Mouse (Mus musculus) embryonic facial prominence, embryonic 11.5 days (tissue): ENCODE measurements at regions not wholly inside any gene's neighbourhood (a gene's known extent, or its start where the extent isn't known, plus 50 kb on each side); places are given as distances from the start of the nearest gene placed in this dataset.

Source experiments
- ATAC-seq: fragments of 200-750 bp; cut with Nextera tagmentation; replicated peaks from 2 replicates; pipeline ENCODE4 v1.8.0; 2017; ENCODE audit warnings: low read depth; ENCODE audit not compliant: insufficient number of reproducible peaks, low FRiP score, low TSS enrichment
- DNase-seq: peaks from one replicate; pipeline ENCODE4 v3.0.0-alpha.2; 2015; ENCODE audit warnings: low spot score
- H3K27ac ChIP-seq: fragments of 300-500 bp; sonication (generic); replicated peaks from 2 replicates; pipeline ENCODE4 v1.5.1; 2014; ENCODE audit warnings: mild to moderate bottlenecking, low read depth, low read length, control low read depth
- H3K27me3 ChIP-seq: fragments of 300-500 bp; sonication (generic); 2 replicates; pipeline ENCODE4 v1.6.1; 2014; ENCODE audit warnings: mild to moderate bottlenecking, low read length, moderate library complexity, mixed read lengths; ENCODE audit not compliant: control insufficient read depth, insufficient read depth
- H3K36me3 ChIP-seq: fragments of 300-500 bp; sonication (generic); replicated peaks from 2 replicates; pipeline ENCODE4 v1.6.1; 2014; ENCODE audit warnings: low read depth, mild to moderate bottlenecking, low read length, moderate library complexity, mixed read lengths; ENCODE audit not compliant: control insufficient read depth, insufficient read depth
- H3K4me1 ChIP-seq: fragments of 300-500 bp; sonication (generic); 2 replicates; pipeline ENCODE4 v1.6.1; 2014; ENCODE audit warnings: low read length, mixed read lengths; ENCODE audit not compliant: control insufficient read depth, insufficient read depth
- H3K4me2 ChIP-seq: fragments of 300-500 bp; sonication (generic); 2 replicates; pipeline ENCODE4 v1.6.1; 2014; ENCODE audit warnings: low read depth, mild to moderate bottlenecking, control low read depth, low read length, moderate library complexity
- H3K4me3 ChIP-seq: fragments of 300-500 bp; sonication (generic); 2 replicates; pipeline ENCODE4 v1.5.1; 2014; ENCODE audit warnings: low read depth, low read length, control low read depth
- H3K9ac ChIP-seq: fragments of 300-500 bp; sonication (generic); replicated peaks from 2 replicates; pipeline ENCODE4 v1.6.1; 2014; ENCODE audit warnings: mild to moderate bottlenecking, control low read depth, low read length
- H3K9me3 ChIP-seq: fragments of 300-500 bp; sonication (generic); replicated peaks from 2 replicates; pipeline ENCODE4 v1.6.1; 2016; ENCODE audit warnings: mild to moderate bottlenecking, low read length, inconsistent platforms, mixed read lengths; ENCODE audit not compliant: control insufficient read depth
- WGBS: fragments of 180-500 bp; shearing (Covaris S2); extraction: QIAGEN DNeasy Blood & Tissue Kit; methylation state at CpG from one replicate; pipeline ENCODE4 v1.1.7; 2014; 5-methylcytosine and 5-hydroxymethylcytosine counted together

DNA sequence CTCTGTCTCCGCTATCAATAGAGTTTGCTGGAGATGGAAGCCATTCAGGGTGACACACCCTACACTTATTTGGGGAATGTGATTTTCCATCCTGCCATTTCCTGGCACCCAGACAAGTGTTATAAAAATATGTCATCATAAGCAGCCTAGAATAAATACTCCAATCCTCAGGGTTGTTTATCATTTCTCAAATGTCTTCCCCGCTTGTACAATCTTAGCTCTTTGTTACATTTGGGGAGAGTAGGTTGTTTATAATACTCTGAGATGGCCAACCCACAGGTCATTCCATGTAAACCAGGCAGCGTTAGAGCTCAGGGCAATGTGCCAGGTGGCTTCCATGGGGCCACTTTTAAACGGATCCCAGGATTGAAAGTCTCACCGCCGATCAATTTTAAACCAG lies 454.8 kb upstream of the Gm765 start:
- 69% methylated on average over 6 of the region's 6 CpGs for WGBS
- ATAC-seq: no peak
- H3K9ac ChIP-seq: no peak overlapping the region

DNA sequence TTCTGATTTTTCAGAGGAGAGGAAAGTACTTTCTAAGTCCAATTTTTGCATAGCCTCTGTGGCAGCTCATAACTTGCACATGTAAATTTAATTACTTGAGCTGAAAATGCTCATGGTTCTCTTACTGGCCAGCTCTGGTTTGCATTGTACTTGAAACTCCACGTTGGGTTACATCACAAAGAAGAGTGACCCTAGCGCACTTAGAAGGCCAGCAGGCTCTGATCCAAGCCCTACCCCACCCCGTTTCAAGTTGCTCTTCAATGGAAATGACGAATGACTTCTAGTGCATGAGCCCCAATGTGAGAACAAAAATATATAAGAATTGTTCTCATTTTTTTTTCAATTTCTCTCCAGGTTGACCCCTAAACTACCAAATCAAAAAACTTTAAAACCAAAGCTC lies 454.1 kb upstream of the Gm765 start:
- no peak overlapping the region for H3K4me3 ChIP-seq
- DNase-seq: no peak

More for the DNA sequence above, 454.8 kb upstream of the Gm765 start:
- no peaks in the 10 kb centered on the region for H3K9me3 ChIP-seq
- no peak for DNase-seq
- no peaks in the 10 kb centered on the region; the same call in 1 of the 2 replicates for H3K4me1 ChIP-seq
- H3K27me3 ChIP-seq: no peaks in the 10 kb centered on the region
- no peak overlapping the region for H3K27ac ChIP-seq
- H3K4me3 ChIP-seq: no peak overlapping the region
- H3K4me2 ChIP-seq: no peak overlapping the region
- H3K36me3 ChIP-seq: no peaks in the 10 kb centered on the region

DNA sequence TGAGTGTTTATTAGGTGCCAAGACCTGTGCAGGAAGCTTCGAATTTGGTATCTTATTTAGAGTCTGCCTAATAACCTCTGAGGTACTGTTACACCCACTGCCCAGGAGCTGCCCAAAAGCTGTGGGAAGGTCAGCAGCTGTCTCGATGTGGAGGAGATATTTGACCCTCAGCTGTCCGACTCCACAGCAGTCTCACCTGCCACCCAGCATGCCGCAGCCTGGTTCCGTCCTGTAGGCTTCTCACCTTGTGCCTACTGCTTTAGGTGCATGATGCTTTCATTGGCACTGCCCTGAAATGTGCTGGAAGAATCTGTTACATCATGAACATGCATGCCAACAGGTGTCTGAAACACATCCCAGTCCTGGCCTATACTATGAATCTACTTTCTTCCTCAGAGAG lies 444.9 kb upstream of the Gm765 start:
- 77% methylated on average over 5 of the region's 5 CpGs for WGBS
- Histone ChIP-seq H3K4me2 (no peak overlapping the region), H3K27ac (no peak overlapping the region), H3K9ac (no peak overlapping the region), H3K36me3 (no peaks in the 10 kb centered on the region), H3K4me1 (no peaks in the 10 kb centered on the region), H3K4me3 (no peak overlapping the region), H3K27me3 (no peaks in the 10 kb centered on the region), H3K9me3 (no peaks in the 10 kb centered on the region)
- DNase-seq (no peak), ATAC-seq (no peak)

More for the DNA sequence above, 454.1 kb upstream of the Gm765 start:
- Histone ChIP-seq H3K36me3 (no peaks in the 10 kb centered on the region), H3K9me3 (no peaks in the 10 kb centered on the region), H3K4me2 (no peak overlapping the region), H3K9ac (no peak overlapping the region), H3K27me3 (no peaks in the 10 kb centered on the region), H3K4me1 (no peaks in the 10 kb centered on the region; the same call in 1 of the 2 replicates), H3K27ac (no peak overlapping the region)
- ATAC-seq: no peak
- 67% methylated on average over 4 of the region's 4 CpGs for WGBS

DNA sequence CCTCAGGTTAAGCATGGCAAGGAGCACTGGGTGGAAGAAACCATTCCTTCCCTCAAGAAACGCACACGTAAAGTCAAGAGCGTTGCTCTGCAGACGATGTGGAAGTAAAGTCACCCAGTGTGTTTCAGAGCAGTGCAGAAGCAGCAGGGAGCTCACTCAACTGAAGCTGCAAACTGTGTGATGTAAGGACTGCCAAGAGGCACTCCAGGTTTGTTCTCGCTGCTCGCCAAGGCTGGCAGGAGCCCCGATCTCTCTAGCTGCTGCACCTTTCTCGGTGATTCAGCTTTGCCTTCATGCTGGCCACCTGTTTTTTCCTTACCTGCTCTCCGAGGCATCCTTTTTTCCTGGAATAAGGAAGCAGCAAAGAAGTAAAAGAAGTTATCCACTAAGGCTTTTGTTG lies 439.5 kb upstream of the Gm765 start:
- H3K4me1 ChIP-seq: no peaks in the 10 kb centered on the region
- no peak overlapping the region for H3K4me2 ChIP-seq
- DNase-seq (no peak), ATAC-seq (no peak)
- no peak overlapping the region for H3K4me3 ChIP-seq
- WGBS: 87% methylated on average over 9 of the region's 9 CpGs
- no peaks in the 10 kb centered on the region for H3K27me3 ChIP-seq
- no peaks in the 10 kb centered on the region for H3K36me3 ChIP-seq
- no peak overlapping the region for H3K27ac ChIP-seq
- H3K9ac ChIP-seq: no peak overlapping the region
- no peaks in the 10 kb centered on the region for H3K9me3 ChIP-seq

DNA sequence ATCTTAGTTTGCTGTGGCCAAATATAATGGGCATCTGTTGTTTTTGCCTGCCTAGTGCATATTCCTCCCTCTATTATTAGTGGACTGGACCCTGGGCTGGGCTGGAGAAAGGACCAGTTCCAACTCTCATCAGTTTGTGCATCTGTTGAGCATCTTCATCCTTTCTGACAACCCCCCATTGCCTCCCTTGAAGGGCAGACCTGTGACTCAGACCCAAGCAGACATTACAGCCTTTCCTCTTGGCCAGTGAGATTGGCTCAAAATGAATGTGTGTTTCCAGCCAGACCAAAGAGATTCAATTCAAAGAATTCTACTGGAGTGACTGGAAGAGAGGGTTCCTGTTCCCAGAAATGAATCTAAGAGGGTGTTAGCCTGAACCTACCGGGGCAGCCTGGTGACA lies 433.2 kb upstream of the Gm765 start:
- 92% methylated on average over 1 of the region's 1 CpGs for WGBS

DNA sequence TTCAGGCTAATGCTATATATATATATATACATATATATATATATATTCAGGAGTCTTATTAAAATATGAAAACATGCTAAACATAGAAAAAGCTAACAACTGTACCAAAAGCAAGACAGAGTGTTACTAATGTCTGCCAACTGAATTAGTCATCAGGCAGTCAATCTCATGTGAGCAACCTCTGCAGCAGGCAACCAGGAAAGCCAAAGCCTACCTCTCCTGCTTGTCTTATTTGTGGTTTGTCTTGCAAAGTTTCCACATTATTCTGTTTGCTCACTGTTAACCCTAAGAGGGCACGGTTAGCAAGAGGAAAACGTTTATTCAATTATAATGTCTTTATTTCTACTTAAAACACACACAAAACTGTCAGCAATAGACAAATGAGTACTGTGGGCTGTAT lies 427.4 kb upstream of the Gm765 start:
- ATAC-seq (no peak), DNase-seq (no peak)
- WGBS: 72% methylated on average over 2 of the region's 2 CpGs
- H3K4me1 ChIP-seq: no peaks in the 10 kb centered on the region
- no peak overlapping the region for H3K27ac ChIP-seq
- H3K36me3 ChIP-seq: no peaks in the 10 kb centered on the region
- H3K4me2 ChIP-seq: no peak overlapping the region
- no peak overlapping the region for H3K4me3 ChIP-seq
- no peaks in the 10 kb centered on the region for H3K9me3 ChIP-seq
- no peaks in the 10 kb centered on the region for H3K27me3 ChIP-seq
- H3K9ac ChIP-seq: no peak overlapping the region

More for the DNA sequence above, 433.2 kb upstream of the Gm765 start:
- no peak overlapping the region for H3K27ac ChIP-seq
- no peaks in the 10 kb centered on the region for H3K4me1 ChIP-seq
- DNase-seq (no peak), ATAC-seq (no peak)
- H3K4me3 ChIP-seq: no peak overlapping the region
- H3K36me3 ChIP-seq: no peaks in the 10 kb centered on the region
- no peaks in the 10 kb centered on the region for H3K27me3 ChIP-seq
- no peaks in the 10 kb centered on the region for H3K9me3 ChIP-seq
- no peak overlapping the region for H3K4me2 ChIP-seq
- no peak overlapping the region for H3K9ac ChIP-seq

DNA sequence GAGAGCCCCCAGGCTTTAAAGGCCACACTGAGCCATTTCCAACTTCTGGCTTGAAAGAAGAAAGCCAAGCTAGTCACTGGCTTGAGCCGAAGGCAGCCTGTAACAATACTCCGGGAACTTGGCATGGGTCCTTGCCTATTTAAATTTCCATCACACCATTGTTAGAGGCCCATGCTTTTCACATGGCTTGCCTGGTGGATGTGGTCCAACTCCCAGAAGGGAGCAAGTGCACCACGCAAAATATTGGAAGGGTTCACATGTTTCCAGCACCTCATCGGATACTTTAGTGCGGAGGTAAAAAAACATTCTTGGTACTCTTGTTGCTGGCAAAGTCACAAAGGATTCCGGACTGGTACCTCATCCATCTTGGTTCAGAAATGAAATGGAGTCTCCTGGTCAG lies 426.8 kb upstream of the Gm765 start:
- H3K4me2 ChIP-seq: no peak overlapping the region
- no peak overlapping the region for H3K9ac ChIP-seq
- H3K27me3 ChIP-seq: no peaks in the 10 kb centered on the region
- H3K4me3 ChIP-seq: no peak overlapping the region
- WGBS: 92% methylated on average over 6 of the region's 6 CpGs
- no peaks in the 10 kb centered on the region for H3K4me1 ChIP-seq
- H3K27ac ChIP-seq: no peak overlapping the region
- no peak for ATAC-seq
- no peaks in the 10 kb centered on the region for H3K36me3 ChIP-seq
- no peak for DNase-seq
- no peaks in the 10 kb centered on the region for H3K9me3 ChIP-seq

DNA sequence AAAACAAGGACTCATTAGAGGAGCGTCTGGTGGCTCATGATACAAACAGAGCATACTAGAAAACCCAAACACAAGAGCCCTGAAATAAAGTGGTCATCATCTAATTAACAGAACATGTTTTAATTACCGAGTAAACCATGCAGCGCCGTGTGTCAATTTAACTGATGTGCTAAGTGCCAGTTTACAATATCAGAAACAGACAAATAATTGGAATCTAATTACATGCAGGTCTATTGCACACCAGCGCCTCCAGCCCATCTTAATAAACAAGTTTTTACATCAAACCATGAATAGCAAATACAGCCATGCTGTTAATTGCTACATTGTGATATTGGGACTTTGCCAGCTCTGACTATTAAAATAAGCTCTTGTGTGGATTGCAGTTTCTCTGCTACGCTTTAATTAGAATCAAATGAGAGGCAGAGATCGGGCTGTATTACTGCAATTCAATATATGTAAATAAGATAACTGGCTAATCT lies 425.3 kb upstream of the Gm765 start:
- 69% methylated on average over 7 of the region's 7 CpGs for WGBS
- Histone ChIP-seq H3K36me3 (no peaks in the 10 kb centered on the region), H3K27ac (no peak overlapping the region), H3K4me1 (no peaks in the 10 kb centered on the region), H3K27me3 (no peaks in the 10 kb centered on the region), H3K4me3 (no peak overlapping the region), H3K4me2 (no peak overlapping the region), H3K9me3 (no peaks in the 10 kb centered on the region), H3K9ac (no peak overlapping the region)
- DNase-seq: no peak
- ATAC-seq: no peak
